Mouse (Mus musculus): ENCODE data around the gene Ywhag. TPM values are rescaled to one million over a fixed set of nuclear protein-coding genes. Genes with fewer than 3 reads are reported as not detected.

Gene Ywhag
- polyA plus RNA-seq, 1 experiment from 2014 or later = 208 TPM

- 88% methylated on average over 4 of the region's 4 CpGs for WGBS
- H3K4me3 ChIP-seq (ENCODE audit: low read depth, low read length) = no peak overlapping the region
- H3K27me3 ChIP-seq (ENCODE audit: control insufficient read depth, insufficient read depth, low read length) = no peaks in the 10 kb centered on the region
- H3K9ac ChIP-seq (ENCODE audit: low read depth, low read length) = no peak overlapping the region
- H3K9me3 ChIP-seq (ENCODE audit: control insufficient read depth, low read length) = no peaks in the 10 kb centered on the region
- H3K4me1 ChIP-seq (replicated peaks; ENCODE audit: control insufficient read depth, insufficient read depth, low read length) = no peaks in the 10 kb centered on the region
- H3K27ac ChIP-seq (ENCODE audit: low read depth, low read length) = peak overlapping the region; percentile 0; the same call in 1 of the 2 replicates
- no peaks in the 10 kb centered on the region for H3K36me3 ChIP-seq (ENCODE audit: control insufficient read depth, insufficient read depth, low read length)
- ATAC-seq (ENCODE audit: low FRiP score) (no peak), DNase-seq (ENCODE audit: low spot score) (no peak)
- no peak overlapping the region for H3K4me2 ChIP-seq (replicated peaks; ENCODE audit: low read depth, low read length)
These were observed 24.0 kb upstream of the Ywhag start for GRCm38 (mm10) chr5:135958367-135958766.

- H3K4me3 ChIP-seq (ENCODE audit: low read depth, low read length) = no peak overlapping the region
- peak overlapping the region; percentile 9; the same call in 1 of the 2 replicates for H3K4me2 ChIP-seq (replicated peaks; ENCODE audit: low read depth, low read length)
- peak; percentile 85 for ATAC-seq (ENCODE audit: low FRiP score)
- H3K36me3 ChIP-seq (ENCODE audit: control insufficient read depth, insufficient read depth, low read length) = no peaks in the 10 kb centered on the region
- no peaks in the 10 kb centered on the region for H3K4me1 ChIP-seq (replicated peaks; ENCODE audit: control insufficient read depth, insufficient read depth, low read length)
- no peaks in the 10 kb centered on the region for H3K27me3 ChIP-seq (ENCODE audit: control insufficient read depth, insufficient read depth, low read length)
- peak; percentile 92 for DNase-seq (ENCODE audit: low spot score)
- H3K9me3 ChIP-seq (ENCODE audit: control insufficient read depth, low read length) = no peaks in the 10 kb centered on the region
- peak overlapping the region; percentile 20; the same call in 1 of the 2 replicates for H3K9ac ChIP-seq (ENCODE audit: low read depth, low read length)
- peak overlapping the region; percentile 81 for H3K27ac ChIP-seq (ENCODE audit: low read depth, low read length)
- 9% methylated on average over 28 of the region's 28 CpGs for WGBS
These were observed 23.0 kb upstream of the Ywhag start for GRCm38 (mm10) chr5:135957207-135957974.

GRCm38 (mm10) chr5:135956300-135957206 lies 22.1 kb upstream of the Ywhag start:
- no peak for DNase-seq (ENCODE audit: low spot score)
- no peaks in the 10 kb centered on the region for H3K27me3 ChIP-seq (ENCODE audit: control insufficient read depth, insufficient read depth, low read length)
- no peak overlapping the region for H3K4me2 ChIP-seq (replicated peaks; ENCODE audit: low read depth, low read length)
- no peaks in the 10 kb centered on the region for H3K36me3 ChIP-seq (ENCODE audit: control insufficient read depth, insufficient read depth, low read length)
- 86% methylated on average over 9 of the region's 9 CpGs for WGBS
- ATAC-seq (ENCODE audit: low FRiP score) = no peak
- no peaks in the 10 kb centered on the region for H3K9me3 ChIP-seq (ENCODE audit: control insufficient read depth, low read length)
- no peak overlapping the region; the same call in 1 of the 2 replicates for H3K9ac ChIP-seq (ENCODE audit: low read depth, low read length)
- no peaks in the 10 kb centered on the region for H3K4me1 ChIP-seq (replicated peaks; ENCODE audit: control insufficient read depth, insufficient read depth, low read length)
- no peak overlapping the region for H3K4me3 ChIP-seq (ENCODE audit: low read depth, low read length)
- H3K27ac ChIP-seq (ENCODE audit: low read depth, low read length) = peak overlapping the region; percentile 81

- Histone ChIP-seq H3K9me3 (ENCODE audit: control insufficient read depth, low read length) (no peaks in the 10 kb centered on the region), H3K4me3 (ENCODE audit: low read depth, low read length) (no peak overlapping the region), H3K9ac (ENCODE audit: low read depth, low read length) (no peak overlapping the region), H3K36me3 (ENCODE audit: control insufficient read depth, insufficient read depth, low read length) (no peaks in the 10 kb centered on the region), H3K4me2 (replicated peaks; ENCODE audit: low read depth, low read length) (no peak overlapping the region), H3K4me1 (replicated peaks; ENCODE audit: control insufficient read depth, insufficient read depth, low read length) (no peaks in the 10 kb centered on the region), H3K27me3 (ENCODE audit: control insufficient read depth, insufficient read depth, low read length) (no peaks in the 10 kb centered on the region), H3K27ac (ENCODE audit: low read depth, low read length) (no peak overlapping the region)
- ATAC-seq (ENCODE audit: low FRiP score) = no peak
- DNase-seq (ENCODE audit: low spot score) = no peak
- WGBS = 88% methylated on average over 2 of the region's 2 CpGs
These were observed 18.4 kb upstream of the Ywhag start for GRCm38 (mm10) chr5:135952830-135953229.

- Histone ChIP-seq H3K9me3 (ENCODE audit: control insufficient read depth, low read length) (no peaks in the 10 kb centered on the region), H3K27me3 (ENCODE audit: control insufficient read depth, insufficient read depth, low read length) (no peaks in the 10 kb centered on the region), H3K36me3 (ENCODE audit: control insufficient read depth, insufficient read depth, low read length) (no peaks in the 10 kb centered on the region), H3K4me2 (replicated peaks; ENCODE audit: low read depth, low read length) (no peak overlapping the region), H3K27ac (ENCODE audit: low read depth, low read length) (no peak overlapping the region), H3K4me3 (ENCODE audit: low read depth, low read length) (no peak overlapping the region), H3K9ac (ENCODE audit: low read depth, low read length) (no peak overlapping the region), H3K4me1 (replicated peaks; ENCODE audit: control insufficient read depth, insufficient read depth, low read length) (no peaks in the 10 kb centered on the region)
- ATAC-seq (ENCODE audit: low FRiP score) = no peak
- 91% methylated on average over 2 of the region's 2 CpGs for WGBS
- DNase-seq (ENCODE audit: low spot score) = no peak
These were observed 17.2 kb upstream of the Ywhag start for GRCm38 (mm10) chr5:135951660-135952059.

- H3K9ac ChIP-seq (ENCODE audit: low read depth, low read length) = no peak overlapping the region
These were observed 16.4 kb upstream of the Ywhag start for GRCm38 (mm10) chr5:135950710-135951412.

GRCm38 (mm10) chr5:135946621-135947020 lies 12.2 kb upstream of the Ywhag start:
- Histone ChIP-seq H3K36me3 (ENCODE audit: control insufficient read depth, insufficient read depth, low read length) (no peaks in the 10 kb centered on the region), H3K4me2 (replicated peaks; ENCODE audit: low read depth, low read length) (no peak overlapping the region), H3K27me3 (ENCODE audit: control insufficient read depth, insufficient read depth, low read length) (no peaks in the 10 kb centered on the region), H3K27ac (ENCODE audit: low read depth, low read length) (no peak overlapping the region), H3K9ac (ENCODE audit: low read depth, low read length) (no peak overlapping the region), H3K4me1 (replicated peaks; ENCODE audit: control insufficient read depth, insufficient read depth, low read length) (0 out of 2 replicates have a peak, but pooled peaks cover 2% of the 10 kb centered on the region), H3K4me3 (ENCODE audit: low read depth, low read length) (no peak overlapping the region), H3K9me3 (ENCODE audit: control insufficient read depth, low read length) (no peaks in the 10 kb centered on the region)
- ATAC-seq (ENCODE audit: low FRiP score) = no peak
- no peak for DNase-seq (ENCODE audit: low spot score)
- WGBS = 67% methylated on average over 4 of the region's 5 CpGs

More at GRCm38 (mm10) chr5:135950710-135951412, 16.4 kb upstream of the Ywhag start:
- Histone ChIP-seq H3K27me3 (ENCODE audit: control insufficient read depth, insufficient read depth, low read length) (no peaks in the 10 kb centered on the region), H3K36me3 (ENCODE audit: control insufficient read depth, insufficient read depth, low read length) (no peaks in the 10 kb centered on the region), H3K9me3 (ENCODE audit: control insufficient read depth, low read length) (no peaks in the 10 kb centered on the region), H3K4me3 (ENCODE audit: low read depth, low read length) (no peak overlapping the region), H3K27ac (ENCODE audit: low read depth, low read length) (no peak overlapping the region), H3K4me1 (replicated peaks; ENCODE audit: control insufficient read depth, insufficient read depth, low read length) (0 out of 2 replicates have a peak, but pooled peaks cover 2% of the 10 kb centered on the region), H3K4me2 (replicated peaks; ENCODE audit: low read depth, low read length) (no peak overlapping the region)
- ATAC-seq (ENCODE audit: low FRiP score) (no peak), DNase-seq (ENCODE audit: low spot score) (no peak)
- WGBS = 85% methylated on average over 11 of the region's 11 CpGs

- H3K9me3 ChIP-seq (ENCODE audit: control insufficient read depth, low read length) = no peaks in the 10 kb centered on the region
- H3K36me3 ChIP-seq (ENCODE audit: control insufficient read depth, insufficient read depth, low read length) = no peaks in the 10 kb centered on the region
- no peak overlapping the region for H3K4me3 ChIP-seq (ENCODE audit: low read depth, low read length)
- no peak for DNase-seq (ENCODE audit: low spot score)
- WGBS = 58% methylated on average over 10 of the region's 10 CpGs
- H3K27me3 ChIP-seq (ENCODE audit: control insufficient read depth, insufficient read depth, low read length) = no peaks in the 10 kb centered on the region
- no peak overlapping the region for H3K4me2 ChIP-seq (replicated peaks; ENCODE audit: low read depth, low read length)
- ATAC-seq (ENCODE audit: low FRiP score) = no peak
- H3K27ac ChIP-seq (ENCODE audit: low read depth, low read length) = no peak overlapping the region
- 0 out of 2 replicates have a peak, but pooled peaks cover 2% of the 10 kb centered on the region for H3K4me1 ChIP-seq (replicated peaks; ENCODE audit: control insufficient read depth, insufficient read depth, low read length)
- H3K9ac ChIP-seq (ENCODE audit: low read depth, low read length) = no peak overlapping the region
These were observed 11.5 kb upstream of the Ywhag start for GRCm38 (mm10) chr5:135945916-135946408.
